In genomic region chr13:56208225-56209066, GRCm38 (mm10) we compare ENCODE assay signal across 11 mouse cellular contexts. TPM values are rescaled to one million over a fixed set of nuclear protein-coding genes. Genes with fewer than 3 reads are reported as not detected.
DNase-seq lines count a peak whose midpoint lies in the region; ATAC-seq and TF ChIP-seq lines count a peak whose summit lies in the region.
"Had no signal": no experiment of that assay in that cellular context is flagged by ENCODE, and none has a peak within 500 bp of the region (broad histone marks: within the 10 kb centered on the region; RNA-seq: fewer than 3 reads in every experiment).

No protein-coding gene starts in this region.

- H3K4me1 ChIP-seq in kidney, postnatal 0 days (replicated peaks; ENCODE audit: insufficient read depth, low read length), result 0 out of 2 replicates have a peak, but pooled peaks cover 5% of the 10 kb centered on the region
- H3K4me1 ChIP-seq in embryonic facial prominence, embryonic 15.5 days, result peaks cover 17% of the 10 kb centered on the region
- H3K4me1 ChIP-seq in limb, embryonic 10.5 days, result peaks cover 20% of the 10 kb centered on the region

- WGBS in kidney, postnatal 0 days, result 6% methylated on average over 32 of the region's 35 CpGs
- 6% methylated on average over 35 of the region's 35 CpGs for WGBS in embryonic facial prominence, embryonic 15.5 days
- 3% methylated on average over 35 of the region's 35 CpGs for WGBS in limb, embryonic 10.5 days

- no peaks in the 10 kb centered on the region for H3K36me3 ChIP-seq in kidney, postnatal 0 days (ENCODE audit: insufficient read depth, low read length)
- H3K36me3 ChIP-seq in embryonic facial prominence, embryonic 15.5 days, result no peaks in the 10 kb centered on the region
- H3K36me3 ChIP-seq in limb, embryonic 10.5 days, result no peaks in the 10 kb centered on the region

- TF ChIP-seq CTCF in kidney, postnatal 0 days (IDR thresholded peaks at IDR 0.05; ENCODE audit: low read depth), result no peak

- H3K4me2 ChIP-seq in kidney, postnatal 0 days (ENCODE audit: low read length), result peak overlapping the region; percentile 50
- peak overlapping the region; percentile 54 for H3K4me2 ChIP-seq in embryonic facial prominence, embryonic 15.5 days (replicated peaks)

- H3K9ac ChIP-seq in kidney, postnatal 0 days (ENCODE audit: low read depth, low read length), result peak overlapping the region; percentile 40; the same call in 1 of the 2 replicates
- H3K9ac ChIP-seq in embryonic facial prominence, embryonic 15.5 days, result no peak overlapping the region

- 0 out of 2 replicates have a peak overlapping the region, but pooled peaks have one; percentile 11 for H3K4me3 ChIP-seq in kidney, postnatal 0 days (replicated peaks; ENCODE audit: low read depth, low read length)
- peak overlapping the region; percentile 31 for H3K4me3 ChIP-seq in embryonic facial prominence, embryonic 15.5 days (replicated peaks)
- peak overlapping the region; percentile 45 for H3K4me3 ChIP-seq in limb, embryonic 10.5 days

- H3K27ac ChIP-seq in kidney, postnatal 0 days, result no peak overlapping the region
- no peak overlapping the region for H3K27ac ChIP-seq in embryonic facial prominence, embryonic 15.5 days (replicated peaks)
- peak overlapping the region; percentile 75 for H3K27ac ChIP-seq in limb, embryonic 10.5 days

- no peak for ATAC-seq in kidney, postnatal 0 days (replicated peaks; ENCODE audit: low FRiP score, low read depth)
- ATAC-seq in embryonic facial prominence, embryonic 15.5 days (ENCODE audit: insufficient number of reproducible peaks, low FRiP score, low TSS enrichment, low read depth), result peak; percentile 65; the same call in 1 of the 2 replicates
- no peak for ATAC-seq in megakaryocyte progenitor cell, adult 5-6 weeks (replicated peaks; ENCODE audit: poor library complexity)

- H3K27me3 ChIP-seq in kidney, postnatal 0 days (ENCODE audit: insufficient read depth, low read length), result no peaks in the 10 kb centered on the region; the same call in 1 of the 2 replicates
- H3K27me3 ChIP-seq in embryonic facial prominence, embryonic 15.5 days, result peaks cover 14% of the 10 kb centered on the region; the same call in 1 of the 2 replicates
- peaks cover 26% of the 10 kb centered on the region for H3K27me3 ChIP-seq in limb, embryonic 10.5 days (ENCODE audit: low read depth, poor library complexity, severe bottlenecking)

- DNase-seq in kidney, postnatal 0 days (ENCODE audit: low spot score), result peak; percentile 64
- no peak for DNase-seq in kidney, adult 11 months
- DNase-seq in limb, embryonic 10.5 days (ENCODE audit: low spot score), result peak; percentile 70
- DNase-seq in retina, embryonic 14.5 days (ENCODE audit: low spot score), result peak; percentile 75
- DNase-seq in right cerebral cortex, postnatal 4 days, result no peak
- DNase-seq in adrenal gland, postnatal 14 days, result no peak
- DNase-seq: thymus, postnatal 4 days had no signal

- no peaks in the 10 kb centered on the region for H3K9me3 ChIP-seq in kidney, postnatal 0 days (replicated peaks; ENCODE audit: low read length)
- no peaks in the 10 kb centered on the region for H3K9me3 ChIP-seq in embryonic facial prominence, embryonic 15.5 days (replicated peaks)
- no peaks in the 10 kb centered on the region for H3K9me3 ChIP-seq in limb, embryonic 10.5 days (replicated peaks)

RNA-seq across cellular contexts. Expression of gene Tifab, which starts 29.8 kb away (rescaled TPM):
- 1.6 and 2.0 TPM in 2 replicates for polyA plus RNA-seq in kidney, postnatal 0 days (2015; fragmentation: Nextera tagmentation; extraction: Ambion mirVana)
- 3.4 and 3.7 TPM in 2 replicates for polyA plus RNA-seq in embryonic facial prominence, embryonic 15.5 days (2015; fragmentation: Nextera tagmentation; extraction: Ambion mirVana)
- polyA plus RNA-seq in limb, embryonic 10.5 days (2016; fragmentation: Nextera tagmentation; extraction: Ambion mirVana), result 0.63 and 1.2 TPM in 2 replicates
- 81.5 and 82.6 TPM in 2 replicates for total RNA-seq in megakaryocyte progenitor cell, adult 5-6 weeks (2015)
- total RNA-seq in megakaryocyte progenitor cell, adult 5-6 weeks (2017), result 99.3 and 113 TPM in 2 replicates
- total RNA-seq in adrenal gland, postnatal 14 days (2021), result 1.1 and 2.4 TPM in 2 replicates

RNA-seq across cellular contexts. Expression of gene Neurog1, which starts 43.5 kb away (rescaled TPM):
- not detected in 2 replicates for polyA plus RNA-seq in kidney, postnatal 0 days (2015; fragmentation: Nextera tagmentation; extraction: Ambion mirVana)
- 1.8 and 3.1 TPM in 2 replicates for polyA plus RNA-seq in embryonic facial prominence, embryonic 15.5 days (2015; fragmentation: Nextera tagmentation; extraction: Ambion mirVana)
- polyA plus RNA-seq in limb, embryonic 10.5 days (2016; fragmentation: Nextera tagmentation; extraction: Ambion mirVana), result 0.11 TPM in 1 of 2 replicates, not detected in the other
- not detected in 2 replicates for total RNA-seq in megakaryocyte progenitor cell, adult 5-6 weeks (2015)
- total RNA-seq in megakaryocyte progenitor cell, adult 5-6 weeks (2017), result not detected in 2 replicates
- not detected in 2 replicates for total RNA-seq in adrenal gland, postnatal 14 days (2021)
- total RNA-seq: layer of hippocampus, postnatal 10 days; neutrophil, adult 5-6 weeks had no signal

Comparison
In these comparisons a context has a peak if more than half of its experiments do, and no peak if none do; other contexts are left out.
1. DNase-seq: peak in kidney, postnatal 0 days (single experiment), limb, embryonic 10.5 days (single experiment) and retina, embryonic 14.5 days (single experiment); none in kidney, adult 11 months (single experiment), right cerebral cortex, postnatal 4 days (single experiment) and adrenal gland, postnatal 14 days (single experiment).
2. Peak in every context shown above with its lines, with median percentiles within 50 percentile points of each other: H3K4me3 ChIP-seq.